Mouse (Mus musculus) G1E (cell line): ENCODE data around the gene Stap2.

Experiments used
- CTCF ChIP-seq: IDR thresholded peaks from 2 replicates; pipeline ENCODE4 v1.5.1; 2012; ENCODE audit warnings: low read depth, low read length, inconsistent platforms, mixed read lengths
- GATA1 ChIP-seq: IDR thresholded peaks from 2 replicates; pipeline ENCODE4 v1.6.1; 2012; ENCODE audit warnings: borderline replicate concordance, low read length, inconsistent platforms, mixed read lengths
- TAL1 ChIP-seq: conservative IDR thresholded peaks from 2 replicates; pipeline ENCODE4 v1.6.1; 2012; ENCODE audit warnings: low read depth, low read length, inconsistent platforms, mixed read lengths

- no peak for TF ChIP-seq CTCF
- no peak for TF ChIP-seq TAL1
- TF ChIP-seq GATA1 = no peak
Observed at GRCm38 (mm10) chr17:55952041-55952440, 53.3 kb downstream of the Stap2 start.
